Mouse (Mus musculus) midbrain, embryonic 15.5 days (tissue): ENCODE measurements around the gene Prune2. TPM values are rescaled to one million over a fixed set of nuclear protein-coding genes. Genes with fewer than 3 reads are reported as not detected.
"Not testable (repeated sequence)": the region's sequence is repeated elsewhere in the genome, so short reads cannot be mapped to it uniquely, and the experiment has no call there.

Experiments
- ATAC-seq: fragments of 200-750 bp; cut with Nextera tagmentation; replicated peaks from 2 replicates; pipeline ENCODE4 v1.8.0; 2017; ENCODE audit warnings: moderate TSS enrichment
- H3K27ac ChIP-seq: fragments of 300-500 bp; sonication (generic); 2 replicates; pipeline ENCODE4 v1.5.1; 2015; ENCODE audit warnings: mild to moderate bottlenecking, inconsistent platforms
- H3K27me3 ChIP-seq: fragments of 300-500 bp; sonication (generic); replicated peaks from 2 replicates; pipeline ENCODE4 v1.6.1; 2015; ENCODE audit warnings: inconsistent platforms
- H3K36me3 ChIP-seq: fragments of 300-500 bp; sonication (generic); replicated peaks from 2 replicates; pipeline ENCODE4 v1.6.1; 2015; ENCODE audit warnings: inconsistent platforms
- H3K4me1 ChIP-seq: fragments of 300-500 bp; sonication (generic); 2 replicates; pipeline ENCODE4 v1.6.1; 2015; ENCODE audit warnings: inconsistent platforms
- H3K4me2 ChIP-seq: fragments of 300-500 bp; sonication (generic); 2 replicates; pipeline ENCODE4 v1.6.1; 2015; ENCODE audit warnings: inconsistent platforms, mild to moderate bottlenecking, moderate library complexity
- H3K4me3 ChIP-seq: fragments of 300-500 bp; sonication (generic); 2 replicates; pipeline ENCODE4 v1.5.1; 2015; ENCODE audit warnings: mild to moderate bottlenecking, inconsistent platforms
- H3K9ac ChIP-seq: fragments of 300-500 bp; sonication (generic); 2 replicates; pipeline ENCODE4 v1.6.1; 2015; ENCODE audit warnings: mild to moderate bottlenecking, inconsistent platforms
- H3K9me3 ChIP-seq: fragments of 300-500 bp; sonication (generic); 2 replicates; pipeline ENCODE4 v1.6.1; 2016; ENCODE audit warnings: inconsistent platforms
- WGBS: fragments of 180-500 bp; shearing (Covaris S2); methylation state at CpG from one replicate; pipeline ENCODE4 v1.1.7; 2015; ENCODE audit warnings: mixed read lengths; 5-methylcytosine and 5-hydroxymethylcytosine counted together
- polyA plus RNA-seq: library from polyadenylated mRNA; unstranded; fragments of >200 nt; fragmentation: Nextera tagmentation; extraction: Ambion mirVana; gene quantifications from 2 replicates; pipeline ENCODE4 v1.2.1, GENCODE M21; 2015

Gene Prune2
- polyA plus RNA-seq, 1 experiment from 2014 or later: 6.9 TPM

DNA sequence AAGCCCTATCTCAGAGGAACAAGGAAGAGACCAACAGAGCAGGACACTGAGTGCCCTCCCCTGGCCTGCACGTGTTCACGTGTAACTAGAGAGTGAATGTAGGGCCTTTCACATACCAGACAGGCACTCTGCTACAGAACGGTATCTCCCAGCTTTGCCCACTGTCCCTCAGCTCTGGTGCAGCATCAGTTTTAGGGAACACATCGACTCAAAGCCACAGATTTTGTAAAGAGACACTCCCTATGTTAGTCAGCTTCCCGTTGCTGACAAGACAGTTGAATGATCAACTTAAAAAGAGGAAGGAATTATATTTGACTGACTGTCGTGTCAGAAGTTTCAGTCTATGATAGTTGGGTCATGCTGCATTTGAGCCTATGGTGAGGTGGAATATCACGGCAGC is 210.4 kb downstream of the Prune2 start:
- no peaks in the 10 kb centered on the region for H3K36me3 ChIP-seq
- H3K4me1 ChIP-seq: no peaks in the 10 kb centered on the region
- H3K9ac ChIP-seq: no peak overlapping the region
- WGBS: 89% methylated on average over 7 of the region's 7 CpGs
- H3K27ac ChIP-seq: no peak overlapping the region
- no peak overlapping the region for H3K4me3 ChIP-seq
- H3K4me2 ChIP-seq: no peak overlapping the region
- no peak for ATAC-seq
- no peaks in the 10 kb centered on the region for H3K9me3 ChIP-seq
- H3K27me3 ChIP-seq: no peaks in the 10 kb centered on the region

DNA sequence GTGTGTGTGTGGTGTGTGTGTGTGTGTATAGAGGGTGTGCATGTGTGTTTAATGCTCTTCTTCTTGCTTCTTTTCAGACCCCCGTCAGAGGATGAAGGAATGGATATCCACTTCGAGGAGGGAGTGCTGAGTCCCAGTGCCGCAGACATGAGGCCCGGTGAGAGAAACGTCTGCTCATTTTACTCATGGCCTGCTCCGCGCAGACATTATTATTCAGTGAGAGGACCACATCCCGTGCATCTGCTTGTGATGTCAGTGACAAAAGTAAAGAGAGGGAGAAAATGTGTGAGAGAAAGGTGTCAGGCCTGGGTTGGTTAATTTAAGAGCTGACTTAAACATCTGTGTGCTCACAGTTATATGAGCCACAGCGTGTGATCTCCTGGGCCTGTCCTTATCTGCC is 212.3 kb downstream of the Prune2 start:
- 84% methylated on average over 9 of the region's 9 CpGs for WGBS
- H3K9me3 ChIP-seq: no peaks in the 10 kb centered on the region
- no peak overlapping the region for H3K9ac ChIP-seq
- H3K27me3 ChIP-seq: no peaks in the 10 kb centered on the region
- ATAC-seq: no peak
- no peaks in the 10 kb centered on the region for H3K4me1 ChIP-seq
- no peak overlapping the region for H3K27ac ChIP-seq
- H3K4me3 ChIP-seq: no peak overlapping the region
- no peak overlapping the region for H3K4me2 ChIP-seq
- H3K36me3 ChIP-seq: no peaks in the 10 kb centered on the region

DNA sequence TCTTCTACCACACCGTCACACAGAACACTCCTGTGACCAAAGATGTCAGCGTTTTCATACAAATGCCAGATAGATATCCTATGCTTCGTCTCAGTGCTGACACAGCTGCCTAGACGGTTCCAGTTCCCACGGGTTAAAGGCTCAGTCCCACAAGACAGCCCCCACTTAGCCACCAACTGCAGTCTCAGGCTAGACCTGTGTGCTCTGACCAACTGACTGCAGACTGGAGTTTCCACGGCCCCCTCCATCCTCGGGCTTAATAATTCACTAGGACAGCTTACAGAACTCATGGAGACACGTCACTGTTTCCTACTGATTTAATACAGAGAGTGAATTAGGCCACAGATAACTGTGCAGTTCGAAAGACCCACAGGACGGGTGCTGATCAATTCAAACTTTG is 213.8 kb downstream of the Prune2 start:
- Histone ChIP-seq H3K4me2 (no peak overlapping the region), H3K9me3 (no peaks in the 10 kb centered on the region), H3K9ac (no peak overlapping the region), H3K27me3 (no peaks in the 10 kb centered on the region), H3K4me1 (no peaks in the 10 kb centered on the region), H3K27ac (no peak overlapping the region), H3K4me3 (no peak overlapping the region), H3K36me3 (no peaks in the 10 kb centered on the region)
- 82% methylated on average over 10 of the region's 10 CpGs for WGBS
- ATAC-seq: no peak

DNA sequence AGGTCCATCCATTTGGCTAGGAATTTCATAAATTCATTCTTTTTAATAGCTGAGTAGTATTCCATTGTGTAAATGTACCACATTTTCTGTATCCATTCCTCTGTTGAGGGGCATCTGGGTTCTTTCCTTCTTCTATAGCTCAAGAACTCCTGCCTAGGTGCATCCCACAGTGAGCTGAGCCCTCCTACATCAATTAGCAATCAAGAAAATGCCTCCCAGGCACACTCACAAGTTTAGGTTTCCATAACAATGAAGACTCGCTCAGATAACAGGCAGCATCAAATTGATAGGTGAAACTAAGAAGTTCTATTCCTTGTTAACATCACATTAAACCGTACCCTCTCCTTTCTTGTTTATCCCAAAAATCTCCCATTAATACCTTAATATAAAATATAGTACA is 218.6 kb downstream of the Prune2 start:
- not testable (repeated sequence) for H3K9me3 ChIP-seq, H3K4me3 ChIP-seq, H3K4me1 ChIP-seq, H3K4me2 ChIP-seq, H3K9ac ChIP-seq, H3K36me3 ChIP-seq, H3K27me3 ChIP-seq, ATAC-seq, H3K27ac ChIP-seq
- 93% methylated on average over 2 of the region's 2 CpGs for WGBS

DNA sequence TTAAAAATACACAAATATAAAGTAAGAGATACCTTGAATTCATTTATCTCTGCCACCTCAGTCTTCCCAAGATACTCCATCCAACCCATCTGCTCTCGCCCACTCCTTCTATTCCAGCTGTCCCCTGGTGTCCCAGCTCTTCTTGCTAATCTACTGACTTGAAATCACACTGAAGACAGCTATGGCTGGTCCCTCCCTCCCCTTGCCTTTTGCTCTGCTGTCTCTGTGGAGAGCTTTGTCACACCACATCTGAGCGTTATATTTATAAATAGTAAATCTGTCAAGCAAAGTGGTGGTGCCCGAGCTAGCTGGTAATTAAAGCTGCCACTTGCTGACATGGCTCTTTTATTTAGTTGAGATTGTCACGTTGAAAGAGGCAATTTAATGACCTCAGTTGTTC is 224.6 kb downstream of the Prune2 start:
- Histone ChIP-seq H3K4me1 (no peaks in the 10 kb centered on the region), H3K9ac (no peak overlapping the region), H3K36me3 (no peaks in the 10 kb centered on the region), H3K27me3 (no peaks in the 10 kb centered on the region), H3K9me3 (no peaks in the 10 kb centered on the region), H3K4me3 (no peak overlapping the region), H3K4me2 (no peak overlapping the region), H3K27ac (no peak overlapping the region)
- ATAC-seq: no peak
- WGBS: 47% methylated on average over 4 of the region's 4 CpGs

DNA sequence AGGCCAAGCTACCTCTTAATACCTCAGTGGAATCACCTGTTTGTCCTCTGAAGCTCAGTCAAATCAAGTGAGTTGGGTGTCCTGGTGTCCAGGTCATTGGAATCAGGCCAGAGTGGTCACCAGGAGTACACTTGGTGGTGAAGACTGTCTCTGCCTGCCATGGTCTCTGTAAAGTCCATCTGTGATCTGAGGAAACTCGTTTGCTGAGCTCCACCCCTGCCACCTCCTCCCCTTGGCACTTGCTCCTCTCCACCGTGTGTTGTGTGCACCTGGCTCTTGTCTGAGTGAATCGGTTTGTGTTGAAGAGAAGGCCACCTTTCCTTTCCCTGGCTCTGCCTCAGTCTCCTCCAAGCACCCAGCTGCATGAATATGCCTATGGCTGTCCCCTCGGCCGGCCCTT is 238.8 kb downstream of the Prune2 start:
- 88% methylated on average over 5 of the region's 5 CpGs for WGBS
- Histone ChIP-seq H3K27me3 (no peaks in the 10 kb centered on the region), H3K9me3 (no peaks in the 10 kb centered on the region), H3K4me1 (no peaks in the 10 kb centered on the region), H3K4me3 (no peak overlapping the region), H3K36me3 (no peaks in the 10 kb centered on the region), H3K27ac (no peak overlapping the region), H3K9ac (no peak overlapping the region), H3K4me2 (no peak overlapping the region)
- no peak for ATAC-seq

DNA sequence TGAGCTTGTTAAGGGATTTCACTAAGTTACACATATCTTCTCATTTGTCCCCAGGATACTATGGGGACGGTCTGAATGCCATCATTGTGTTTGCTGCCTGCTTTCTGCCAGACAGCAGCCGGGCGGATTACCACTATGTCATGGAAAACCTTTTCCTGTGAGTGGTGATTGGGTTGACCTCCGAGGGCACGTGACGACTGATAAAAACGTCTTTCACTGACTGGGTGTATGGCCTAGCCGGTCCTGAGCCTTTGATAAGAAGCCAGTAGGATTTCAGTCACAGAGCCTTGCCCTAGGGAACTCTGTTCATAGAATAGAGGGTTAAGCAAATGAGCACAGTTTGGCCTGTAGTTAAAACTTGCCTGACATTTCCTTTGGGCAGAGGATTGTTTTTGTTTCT is 243.1 kb downstream of the Prune2 start:
- no peak overlapping the region for H3K4me3 ChIP-seq
- 41% methylated on average over 8 of the region's 8 CpGs for WGBS
- no peak for ATAC-seq
- no peak overlapping the region for H3K9ac ChIP-seq
- no peaks in the 10 kb centered on the region for H3K27me3 ChIP-seq
- H3K9me3 ChIP-seq: no peaks in the 10 kb centered on the region
- H3K4me1 ChIP-seq: no peaks in the 10 kb centered on the region
- no peaks in the 10 kb centered on the region for H3K36me3 ChIP-seq
- no peak overlapping the region for H3K27ac ChIP-seq
- H3K4me2 ChIP-seq: no peak overlapping the region

DNA sequence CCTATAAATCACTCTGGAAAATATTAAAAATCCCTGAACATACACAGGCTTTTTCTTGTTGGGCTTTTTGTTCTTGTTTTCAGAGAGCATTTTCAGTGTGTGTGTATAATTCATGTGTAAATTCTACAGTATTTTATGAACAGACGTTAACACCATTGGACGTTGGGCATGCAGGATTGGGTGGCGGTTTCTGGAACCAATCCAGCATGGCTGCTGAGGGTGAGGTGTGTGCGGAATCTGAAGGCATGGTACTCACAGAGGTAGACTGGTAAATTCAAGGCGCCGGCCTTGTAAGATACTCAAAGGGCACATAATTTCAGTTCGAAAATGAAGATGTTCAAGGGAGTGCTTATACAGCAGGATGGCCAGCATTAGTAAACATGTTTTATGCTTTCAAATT is 251.2 kb downstream of the Prune2 start:
- WGBS: 90% methylated on average over 7 of the region's 7 CpGs
- Histone ChIP-seq H3K4me3 (no peak overlapping the region), H3K4me2 (no peak overlapping the region), H3K36me3 (no peaks in the 10 kb centered on the region), H3K4me1 (no peaks in the 10 kb centered on the region), H3K27me3 (no peaks in the 10 kb centered on the region), H3K27ac (no peak overlapping the region), H3K9ac (no peak overlapping the region), H3K9me3 (no peaks in the 10 kb centered on the region)
- ATAC-seq: no peak

DNA sequence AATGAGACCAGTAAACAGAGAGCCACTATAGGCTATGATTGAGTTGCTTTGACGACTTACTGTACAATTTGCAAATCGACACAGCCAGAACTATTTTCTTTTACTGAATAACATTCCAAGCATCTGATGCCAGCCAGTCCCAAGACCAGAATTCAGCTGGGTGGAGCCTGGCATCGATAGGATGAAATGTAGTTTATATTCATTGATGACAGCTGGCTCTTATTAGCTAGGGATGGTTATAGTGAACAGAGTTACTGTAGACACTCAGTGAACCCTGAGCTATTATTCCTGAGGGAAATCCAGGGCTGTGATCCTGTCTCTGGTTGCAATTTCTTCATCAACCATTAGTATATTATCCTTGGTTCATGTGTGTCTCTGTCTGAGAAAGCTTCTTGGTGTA is 254.6 kb downstream of the Prune2 start:
- ATAC-seq: no peak
- H3K4me2 ChIP-seq: no peak overlapping the region
- no peak overlapping the region for H3K27ac ChIP-seq
- WGBS: 93% methylated on average over 3 of the region's 3 CpGs
- H3K9me3 ChIP-seq: no peaks in the 10 kb centered on the region
- no peak overlapping the region for H3K9ac ChIP-seq
- no peaks in the 10 kb centered on the region for H3K4me1 ChIP-seq
- no peak overlapping the region for H3K4me3 ChIP-seq
- no peaks in the 10 kb centered on the region for H3K27me3 ChIP-seq
- no peaks in the 10 kb centered on the region for H3K36me3 ChIP-seq

DNA sequence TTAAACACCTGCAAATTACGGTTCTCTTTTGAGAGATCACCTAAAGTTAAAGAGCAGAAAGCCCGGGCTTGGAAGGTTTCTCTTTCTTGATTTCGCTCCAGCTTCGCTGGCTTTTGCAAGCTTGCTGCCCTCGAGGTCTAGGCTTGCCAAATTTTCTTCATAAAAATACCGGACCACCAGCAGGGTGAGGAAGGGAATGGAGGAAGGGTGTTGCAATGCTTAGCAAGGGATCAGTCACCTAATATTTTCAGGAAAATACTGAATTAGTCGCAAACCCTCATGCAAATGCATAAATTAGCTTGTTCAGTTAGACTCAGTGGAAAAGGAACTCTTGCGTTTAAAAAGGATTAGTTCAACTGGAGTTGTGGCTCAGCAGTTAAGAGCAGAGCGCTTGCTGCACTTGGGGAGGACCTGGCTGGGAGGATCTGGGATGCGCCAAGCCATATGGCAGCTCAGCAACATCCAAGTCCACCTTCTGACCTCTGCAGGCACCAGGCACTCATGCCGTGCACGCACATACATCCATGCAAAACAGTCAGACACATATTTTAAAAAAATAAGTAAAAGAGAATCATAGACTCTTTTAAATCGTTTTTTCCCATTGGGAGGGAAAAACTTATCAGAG is 259.1 kb downstream of the Prune2 start:
- no peak for ATAC-seq
- Histone ChIP-seq H3K4me2 (no peak overlapping the region), H3K4me3 (no peak overlapping the region), H3K27me3 (no peaks in the 10 kb centered on the region), H3K4me1 (no peaks in the 10 kb centered on the region), H3K27ac (no peak overlapping the region), H3K9me3 (no peaks in the 10 kb centered on the region), H3K36me3 (no peaks in the 10 kb centered on the region), H3K9ac (no peak overlapping the region)
- 70% methylated on average over 13 of the region's 13 CpGs for WGBS

DNA sequence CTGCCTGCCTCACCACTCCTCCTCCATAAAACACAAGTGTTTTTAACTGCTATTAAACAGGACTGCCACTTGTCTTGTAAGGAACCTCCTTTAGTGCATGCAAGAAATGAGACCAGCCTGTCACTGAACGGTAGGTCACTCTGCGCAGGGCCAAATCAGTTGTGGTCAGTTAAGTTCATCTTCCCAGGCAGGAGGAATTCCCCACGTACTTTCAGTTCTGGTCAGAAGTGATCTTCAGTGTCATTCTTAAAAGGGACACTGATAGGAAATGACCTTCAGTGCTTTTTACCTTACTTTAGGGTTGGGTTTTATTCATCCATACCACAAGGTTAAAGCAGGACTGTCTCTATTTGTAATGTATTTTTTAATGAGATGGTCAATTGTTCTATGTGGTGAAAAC is 262.3 kb downstream of the Prune2 start:
- Histone ChIP-seq H3K9me3 (no peaks in the 10 kb centered on the region), H3K27ac (no peak overlapping the region), H3K27me3 (no peaks in the 10 kb centered on the region), H3K4me2 (no peak overlapping the region), H3K4me3 (no peak overlapping the region), H3K9ac (no peak overlapping the region), H3K4me1 (no peaks in the 10 kb centered on the region), H3K36me3 (no peaks in the 10 kb centered on the region)
- no peak for ATAC-seq
- WGBS: 93% methylated on average over 3 of the region's 3 CpGs

DNA sequence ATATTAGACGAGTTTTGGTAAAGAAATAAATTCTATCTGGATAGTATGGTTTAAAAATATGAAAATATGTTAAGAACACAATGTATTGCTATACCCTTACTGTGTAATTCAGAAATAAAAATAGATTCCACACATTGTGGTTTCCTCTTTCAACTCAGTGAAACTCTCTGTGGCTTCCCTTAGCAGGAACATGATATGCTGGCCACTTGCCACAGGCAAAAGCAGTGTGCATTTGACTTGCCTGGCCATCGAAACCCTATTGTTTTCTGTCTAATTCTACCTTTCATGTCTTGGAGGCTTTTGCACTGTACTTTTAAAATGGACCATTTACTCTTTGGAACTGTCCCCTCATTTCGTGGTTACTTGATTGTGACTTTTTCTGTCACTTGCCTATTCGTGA is 267.9 kb downstream of the Prune2 start:
- H3K9ac ChIP-seq: no peak overlapping the region
- no peak overlapping the region for H3K27ac ChIP-seq
- H3K27me3 ChIP-seq: no peaks in the 10 kb centered on the region
- no peaks in the 10 kb centered on the region for H3K36me3 ChIP-seq
- no peaks in the 10 kb centered on the region for H3K9me3 ChIP-seq
- 82% methylated on average over 4 of the region's 4 CpGs for WGBS
- no peaks in the 10 kb centered on the region for H3K4me1 ChIP-seq
- ATAC-seq: no peak
- H3K4me2 ChIP-seq: no peak overlapping the region
- H3K4me3 ChIP-seq: no peak overlapping the region

DNA sequence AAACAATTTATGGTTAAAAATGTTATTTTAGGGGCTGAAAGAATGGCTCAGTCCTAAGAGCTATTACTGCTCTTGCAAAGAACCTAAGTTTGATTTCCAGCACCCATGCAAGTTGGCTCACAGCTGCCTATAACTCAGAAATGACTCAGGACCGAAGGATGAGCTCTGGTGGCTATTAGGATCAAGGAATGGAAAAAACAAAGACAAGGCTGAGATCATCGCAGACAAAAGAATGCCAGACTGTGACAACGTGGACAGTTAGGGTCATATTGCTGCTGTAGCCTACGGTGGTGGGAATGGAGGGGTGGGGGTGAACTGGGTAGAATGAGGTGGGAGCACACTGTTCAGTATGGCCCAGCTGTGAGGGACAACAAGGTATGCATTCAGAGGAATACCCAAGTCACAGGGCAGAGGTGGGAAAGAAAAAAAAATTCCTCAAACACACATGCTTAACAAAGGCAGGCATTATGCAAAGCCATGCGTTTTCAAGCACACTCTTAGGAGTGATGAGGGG is 269.7 kb downstream of the Prune2 start:
- 60% methylated on average over 5 of the region's 5 CpGs for WGBS
- H3K27me3 ChIP-seq: no peaks in the 10 kb centered on the region
- ATAC-seq: no peak

More for the DNA sequence above, 269.7 kb downstream of the Prune2 start:
- Histone ChIP-seq H3K9me3 (no peaks in the 10 kb centered on the region), H3K4me2 (no peak overlapping the region), H3K27ac (no peak overlapping the region), H3K9ac (no peak overlapping the region), H3K4me1 (no peaks in the 10 kb centered on the region), H3K4me3 (no peak overlapping the region), H3K36me3 (no peaks in the 10 kb centered on the region)
